Mouse (Mus musculus): Measurements from ENCODE around the gene Vezt.

- TF ChIP-seq MAX (IDR thresholded peaks at IDR 0.05): no peak
- TF ChIP-seq CTCF (IDR thresholded peaks at IDR 0.05; ENCODE audit: control insufficient read depth, insufficient read depth, insufficient read length): no peak
- no peak for TF ChIP-seq CEBPB (IDR thresholded peaks at IDR 0.05; ENCODE audit: low read depth)
- no peak for TF ChIP-seq MYOG (IDR thresholded peaks at IDR 0.05; ENCODE audit: control insufficient read depth, extremely low read depth, insufficient read length)
- TF ChIP-seq USF1 (IDR thresholded peaks at IDR 0.05; ENCODE audit: low read depth): no peak
- no peak for TF ChIP-seq MYOD1 (IDR thresholded peaks at IDR 0.05; ENCODE audit: control insufficient read depth, insufficient read length, low read depth)
- TF ChIP-seq FOSL1 (IDR thresholded peaks at IDR 0.05; ENCODE audit: insufficient read depth, low read length, poor library complexity, severe bottlenecking): no peak
Observed at GRCm38 (mm10) chr10:93940279-93940678, 95.3 kb downstream of the Vezt start.
